8 mouse cellular contexts compared by ENCODE assay signal in genomic region chr6:128285792-128286430, GRCm38 (mm10). TPM values are rescaled to one million over a fixed set of nuclear protein-coding genes. Genes with fewer than 3 reads are reported as not detected.
DNase-seq lines count a peak whose midpoint lies in the region; ATAC-seq lines count a peak whose summit lies in the region.

No protein-coding gene starts in this region.

- 9% methylated on average over 16 of the region's 16 CpGs for WGBS in embryonic facial prominence, embryonic 15.5 days

- H3K9ac ChIP-seq in embryonic facial prominence, embryonic 15.5 days, result no peak overlapping the region

- peak overlapping the region; percentile 50 for H3K4me2 ChIP-seq in embryonic facial prominence, embryonic 15.5 days (replicated peaks)

- H3K36me3 ChIP-seq in embryonic facial prominence, embryonic 15.5 days, result no peaks in the 10 kb centered on the region

- H3K9me3 ChIP-seq in embryonic facial prominence, embryonic 15.5 days (replicated peaks), result no peaks in the 10 kb centered on the region

- ATAC-seq in embryonic facial prominence, embryonic 15.5 days (ENCODE audit: insufficient number of reproducible peaks, low FRiP score, low TSS enrichment, low read depth), result peak; percentile 73; the same call in 1 of the 2 replicates
- ATAC-seq in megakaryocyte, adult 5-6 weeks (ENCODE audit: poor library complexity, severe bottlenecking), result peak; percentile 24; the same call in 1 of the 2 replicates

- DNase-seq in gastrocnemius, postnatal 14 days, result peak; percentile 43
- DNase-seq in gastrocnemius, postnatal 10 days, result no peak
- peak; percentile 44 for DNase-seq in heart, postnatal 25 days (ENCODE audit: low spot score)
- peak; percentile 6 to 38 for DNase-seq in left cerebral cortex, adult 9 months (ENCODE audit: low spot score in 2 of 2)
- DNase-seq in right cerebral cortex, postnatal 36 days (ENCODE audit: low spot score in 2 of 2), result peak; percentile 21 to 50
- no peak for DNase-seq in cerebellum, adult 11-12 months

- H3K4me1 ChIP-seq in embryonic facial prominence, embryonic 15.5 days, result peaks cover 19% of the 10 kb centered on the region

- no peaks in the 10 kb centered on the region for H3K27me3 ChIP-seq in embryonic facial prominence, embryonic 15.5 days

- H3K27ac ChIP-seq in embryonic facial prominence, embryonic 15.5 days (replicated peaks), result no peak overlapping the region

- intact Hi-C loops in gastrocnemius, postnatal 14 days (cut with DNase I; ENCODE audit: low total_unique reads), result no loop called here
- intact Hi-C loops in heart, postnatal 25 days (cut with DNase I), result no loop called here

- H3K4me3 ChIP-seq in embryonic facial prominence, embryonic 15.5 days (replicated peaks), result peak overlapping the region; percentile 34

RNA-seq across cellular contexts. Expression of gene Tead4, which starts 14.7 kb away (rescaled TPM):
- total RNA-seq in gastrocnemius, postnatal 14 days (2021), result 10 to 100 TPM; 10.9 to 11.0 TPM
- 10 to 100 TPM; 13.2 to 14.5 TPM for total RNA-seq in gastrocnemius, postnatal 10 days (2021)
- polyA plus RNA-seq in embryonic facial prominence, embryonic 15.5 days (2015; fragmentation: Nextera tagmentation; extraction: Ambion mirVana), result 7.4 and 8.1 TPM in 2 replicates
- 1 to 10 TPM; 3.7 to 4.4 TPM for total RNA-seq in heart, postnatal 25 days (2021)
- 0.05 TPM in 1 of 2 replicates, not detected in the other for total RNA-seq in megakaryocyte, adult 5-6 weeks (2015)
- 0.07 and 0.20 TPM in 2 replicates for total RNA-seq in megakaryocyte, adult 5-6 weeks (2017)

Comparison
In these comparisons a context has a peak if more than half of its experiments do, and no peak if none do; other contexts are left out.
1. DNase-seq: peak in gastrocnemius, postnatal 14 days (single experiment), heart, postnatal 25 days (single experiment), left cerebral cortex, adult 9 months (2 of 2) and right cerebral cortex, postnatal 36 days (2 of 2); none in gastrocnemius, postnatal 10 days (single experiment) and cerebellum, adult 11-12 months (single experiment).